Mouse (Mus musculus) lung, adult 2 months (tissue): ENCODE data around the gene Taf1.

Experiments used
- CTCF ChIP-seq: fragments of 200-500 bp; IDR thresholded peaks from 2 replicates; pipeline ENCODE4 v1.5.1; 2011; ENCODE audit warnings: mild to moderate bottlenecking, low read length, control low read depth; ENCODE audit not compliant: insufficient read depth
- POLR2A ChIP-seq: fragments of 200-500 bp; IDR thresholded peaks from 2 replicates; pipeline ENCODE4 v1.6.1; 2011; ENCODE audit warnings: low read depth, mild to moderate bottlenecking, control low read depth, low read length, borderline replicate concordance; ENCODE audit errors: extremely low read depth

DNA sequence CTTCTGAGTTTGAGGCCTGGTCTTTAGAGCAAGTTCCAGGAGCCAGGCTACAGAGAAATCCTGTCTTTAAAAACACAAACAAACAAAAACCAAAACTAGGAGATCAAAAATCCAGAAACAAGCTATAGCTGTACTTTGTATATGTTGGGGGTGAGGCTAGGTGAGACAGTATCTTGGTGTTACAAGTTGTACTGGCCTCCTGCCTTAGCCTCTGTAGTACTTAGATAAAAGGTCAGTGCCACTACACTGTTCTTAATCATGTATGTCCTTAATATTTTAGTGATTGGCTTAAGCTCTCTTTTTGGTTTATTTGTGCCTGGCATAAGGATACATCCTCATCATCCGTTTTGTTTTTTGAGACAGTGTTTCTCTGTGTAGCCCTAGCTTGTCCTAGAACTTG lies 52.9 kb downstream of the Taf1 start:
- TF ChIP-seq CTCF (no peak), POLR2A (no peak)
